Mouse (Mus musculus) right cerebral cortex, adult 18-20 months (tissue): ENCODE measurements at regions not wholly inside any gene's neighbourhood (a gene's known extent, or its start where the extent isn't known, plus 50 kb on each side); places are given as distances from the start of the nearest gene placed in this dataset.
"Not testable (repeated sequence)": the region's sequence is repeated elsewhere in the genome, so short reads cannot be mapped to it uniquely, and the experiment has no call there.

Source experiments
- DNase-seq: peaks from one replicate; pipeline ENCODE4 v3.0.0; 2022; ENCODE audit warnings: mixed read lengths

DNA sequence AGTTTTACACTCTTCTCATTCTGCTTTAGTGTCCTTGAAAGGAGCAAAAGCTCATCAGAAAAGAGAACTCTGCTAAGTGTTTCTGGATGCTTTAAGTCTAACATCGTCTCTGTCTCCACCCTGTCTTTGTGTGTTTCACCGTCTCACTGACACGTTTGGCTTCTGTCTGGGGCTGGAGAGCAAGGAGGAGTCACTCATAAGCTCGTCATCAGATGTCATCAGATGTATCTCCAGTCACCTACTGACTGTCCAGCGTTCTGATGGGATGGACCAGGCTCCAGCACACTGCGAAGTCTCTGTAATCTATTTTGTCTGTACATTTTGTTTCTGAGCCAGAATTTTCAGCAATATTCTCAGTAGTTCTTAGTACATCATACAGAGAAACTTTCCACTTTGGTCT, 283.4 kb upstream of the Arglu1 start:
- DNase-seq, result no peak

DNA sequence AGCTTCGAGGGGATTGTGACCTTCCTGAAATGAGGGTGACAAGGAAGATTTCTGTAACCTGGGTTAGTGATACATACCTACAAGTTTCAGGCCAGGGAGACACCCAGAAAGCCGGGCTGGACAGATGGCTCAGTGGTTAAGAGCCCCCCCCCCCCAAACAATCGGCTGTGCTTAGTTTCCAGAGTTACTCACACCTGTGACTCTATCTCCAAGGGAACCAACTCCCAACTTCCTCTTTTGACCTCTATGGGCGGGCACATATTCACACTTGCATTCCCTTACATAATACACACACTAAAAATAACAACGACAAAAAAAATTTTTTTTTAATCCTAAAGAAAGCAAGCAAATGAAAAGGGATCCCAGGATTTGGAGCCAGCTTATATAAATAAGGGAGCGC, 283.0 kb upstream of the Arglu1 start:
- DNase-seq, result no peak

DNA sequence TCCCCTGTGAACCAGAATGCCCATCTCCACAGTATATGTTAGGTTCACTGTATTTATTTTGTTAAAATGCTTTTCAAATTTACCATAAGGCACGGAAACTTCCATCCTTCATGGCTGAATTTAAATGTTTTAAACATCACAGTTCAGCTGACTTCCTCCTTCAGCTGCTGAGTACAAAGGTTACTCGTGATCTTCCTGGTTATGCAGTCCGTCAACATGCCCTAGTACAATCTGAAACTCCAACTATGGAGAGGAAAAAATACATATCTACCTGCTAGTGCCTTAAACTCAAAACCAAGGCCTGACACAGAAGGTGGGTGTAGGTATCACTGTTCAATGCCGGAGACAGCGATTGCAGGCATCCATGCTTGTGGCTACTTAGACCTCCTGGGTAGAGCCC, 280.5 kb upstream of the Arglu1 start:
- no peak for DNase-seq

DNA sequence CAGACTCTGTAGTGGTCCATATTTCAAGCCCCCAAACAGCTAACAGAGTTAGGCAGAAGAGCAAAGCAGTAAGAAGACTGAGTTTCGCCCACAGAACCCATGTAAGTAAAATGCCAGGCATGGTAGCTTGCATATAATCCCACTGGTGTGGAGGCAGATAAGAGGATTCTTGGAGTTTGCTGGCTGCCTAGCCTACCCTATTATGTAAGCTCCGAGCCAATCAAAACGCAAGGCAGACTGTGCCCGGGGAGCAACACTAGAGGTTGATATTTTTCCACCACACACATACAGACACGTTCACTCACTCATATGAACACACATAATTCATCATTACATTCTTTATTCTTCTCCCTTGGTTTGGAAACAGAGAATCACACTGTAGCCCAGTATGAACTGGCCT, 280.0 kb upstream of the Arglu1 start:
- DNase-seq, result peak; percentile 44

DNA sequence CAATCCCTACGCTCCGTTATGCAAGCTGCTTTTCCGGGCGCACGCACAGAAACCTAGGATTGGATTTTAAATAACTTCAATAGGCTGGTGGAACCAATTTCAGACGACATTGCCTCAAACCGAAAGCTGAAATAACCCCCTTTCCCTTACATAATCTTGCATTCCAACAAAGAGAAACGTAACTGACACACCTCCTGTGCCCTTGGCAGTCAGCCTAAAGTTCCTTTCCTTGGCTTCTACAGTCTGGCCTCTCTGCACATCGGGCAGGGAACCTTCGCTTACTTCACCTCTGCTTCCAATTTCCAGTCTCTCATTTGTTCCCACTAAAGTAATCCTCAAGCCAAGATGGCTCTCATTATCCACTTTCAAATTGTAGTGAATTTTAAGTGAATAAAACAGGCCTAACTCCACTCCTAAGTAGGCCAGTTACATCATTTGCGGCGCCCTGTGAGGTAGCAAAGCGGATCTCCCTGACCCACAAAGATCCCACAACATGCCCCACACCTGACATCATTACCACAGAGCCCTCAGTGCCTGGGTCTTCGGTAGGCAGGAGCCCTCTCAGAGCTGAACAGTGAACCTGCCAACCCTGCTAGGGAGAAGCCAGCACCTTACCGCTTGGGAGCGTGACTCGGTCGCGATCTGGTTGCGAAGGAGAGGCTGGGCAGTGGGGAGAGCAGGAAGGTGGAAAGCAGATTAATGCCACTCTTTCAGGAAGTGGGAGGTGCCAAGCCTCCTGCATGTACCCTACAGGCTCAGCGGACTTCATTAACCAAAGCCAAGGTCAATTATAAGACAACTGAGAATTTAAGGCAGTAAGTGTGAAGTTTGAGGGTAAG, 279.0 kb upstream of the Arglu1 start:
- DNase-seq, result no peak

DNA sequence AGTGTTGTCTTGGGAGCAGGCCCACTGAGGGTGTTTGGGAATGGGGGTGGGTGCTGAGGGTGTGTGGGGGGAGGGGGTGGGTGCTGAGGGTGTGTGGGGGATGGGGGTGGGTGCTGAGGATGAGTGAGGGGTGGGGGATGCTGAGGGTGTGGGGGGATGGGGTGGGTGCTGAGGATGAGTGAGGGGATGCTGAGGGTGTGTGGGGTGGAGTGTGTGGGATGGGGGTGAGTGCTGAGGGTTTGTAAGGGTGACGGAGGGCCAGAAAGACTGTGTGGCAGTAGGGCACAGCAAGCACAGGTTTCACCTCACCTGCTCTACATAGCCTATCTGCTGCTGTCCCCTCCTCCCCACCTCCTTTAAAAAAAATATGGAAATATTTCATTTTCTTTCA, 276.3 kb upstream of the Arglu1 start:
- DNase-seq, result no peak

DNA sequence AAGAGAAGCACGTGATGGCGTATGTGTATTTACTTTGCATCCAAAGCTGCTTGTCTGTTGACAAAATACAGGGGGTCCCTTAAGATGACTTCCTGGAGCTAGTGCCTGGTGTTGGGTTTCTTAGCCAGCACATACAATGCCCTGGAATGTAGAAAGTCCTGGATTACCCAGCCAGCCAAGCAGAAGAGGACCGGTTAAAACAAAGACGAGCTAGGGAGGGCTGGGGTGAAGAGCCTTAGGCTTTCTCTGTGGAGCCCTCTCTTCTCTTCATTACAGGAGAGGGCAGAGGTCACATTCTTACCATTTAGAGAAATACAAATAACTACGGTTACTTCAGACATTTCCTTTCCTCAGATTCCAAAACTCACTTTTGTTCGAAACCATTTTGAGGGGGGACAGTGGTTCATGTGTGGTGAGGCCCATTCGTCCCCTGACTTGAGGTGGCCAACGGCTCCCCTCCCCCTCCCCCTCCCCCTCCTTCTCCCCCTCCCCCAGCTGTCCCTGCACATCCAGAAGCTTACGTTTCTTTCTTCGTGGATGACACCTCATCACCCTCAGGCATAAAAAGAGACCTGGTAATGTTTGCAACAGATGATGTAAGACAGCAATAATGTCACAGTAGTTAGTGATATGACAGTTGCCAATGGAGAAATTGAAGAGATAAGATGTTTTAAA, 275.8 kb upstream of the Arglu1 start:
- DNase-seq, result no peak

DNA sequence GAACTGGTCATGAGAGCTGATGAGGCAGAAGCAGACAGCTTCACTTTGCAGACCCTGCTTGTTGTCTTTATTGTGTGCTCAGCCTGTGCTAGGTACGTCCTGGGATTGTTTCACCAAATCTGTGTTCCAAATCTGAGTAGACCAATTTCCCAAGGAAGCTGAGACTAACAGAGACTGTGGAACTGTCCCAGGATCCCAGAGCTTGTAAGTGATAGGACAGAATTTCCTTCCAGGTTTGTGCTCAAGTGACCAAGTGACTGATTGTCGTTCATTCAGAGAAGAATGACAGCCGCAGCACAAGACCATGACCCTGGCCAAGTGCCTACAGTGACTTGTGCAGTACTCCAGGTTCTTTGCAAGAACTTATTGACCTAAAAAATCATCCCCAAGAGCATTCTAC, 269.9 kb upstream of the Arglu1 start:
- DNase-seq, result no peak

DNA sequence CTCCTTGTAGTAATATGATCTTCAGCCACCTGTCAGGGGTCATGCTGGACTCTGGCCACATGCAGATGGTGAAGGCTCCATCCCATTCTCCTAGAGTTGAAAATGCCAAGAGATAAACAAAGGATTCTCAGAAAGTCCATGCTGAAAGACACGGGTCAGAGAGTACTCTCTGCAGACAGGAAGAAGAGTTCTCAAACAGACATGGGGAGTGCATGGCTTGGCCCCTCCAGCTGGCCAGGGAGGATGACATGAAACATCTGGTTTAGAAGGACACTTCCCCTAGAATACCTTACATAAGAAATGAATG, 269.4 kb upstream of the Arglu1 start:
- no peak for DNase-seq

DNA sequence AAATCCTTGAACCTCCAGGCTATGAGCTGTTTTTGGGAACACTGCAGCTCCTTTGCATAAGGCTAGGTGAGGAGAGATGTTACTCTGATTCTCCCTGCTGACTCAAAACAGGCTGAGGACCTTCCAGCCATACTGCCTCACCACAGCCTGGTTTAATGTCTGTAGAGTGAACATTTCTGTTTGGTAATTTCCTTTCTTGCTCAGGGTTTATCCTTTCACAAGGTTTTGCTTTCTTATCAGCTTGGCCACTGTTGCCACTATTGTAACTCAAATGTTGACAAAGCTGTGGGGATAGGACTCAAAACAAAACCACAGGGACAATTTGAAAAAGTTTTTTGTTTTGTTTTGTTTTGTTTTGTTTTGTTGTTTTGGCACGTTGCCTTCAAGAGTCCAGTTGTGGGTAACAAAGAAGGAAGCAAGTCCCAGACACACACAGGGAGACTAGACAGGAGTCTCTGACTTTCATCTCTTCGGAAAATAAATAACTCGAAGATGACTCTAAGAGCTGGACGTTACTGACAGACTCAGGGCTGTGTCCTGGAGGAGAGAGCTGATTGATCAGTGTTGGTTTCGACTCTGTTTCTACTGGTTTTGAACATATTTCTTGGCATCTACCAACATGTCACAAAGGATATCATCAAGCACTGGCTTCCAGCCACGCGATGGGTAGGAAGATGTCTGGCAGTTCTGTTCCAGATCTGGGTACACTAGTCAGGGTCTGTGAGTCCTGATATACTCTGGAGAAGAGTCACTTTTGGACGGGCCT, 268.9 kb upstream of the Arglu1 start:
- DNase-seq, result no peak

DNA sequence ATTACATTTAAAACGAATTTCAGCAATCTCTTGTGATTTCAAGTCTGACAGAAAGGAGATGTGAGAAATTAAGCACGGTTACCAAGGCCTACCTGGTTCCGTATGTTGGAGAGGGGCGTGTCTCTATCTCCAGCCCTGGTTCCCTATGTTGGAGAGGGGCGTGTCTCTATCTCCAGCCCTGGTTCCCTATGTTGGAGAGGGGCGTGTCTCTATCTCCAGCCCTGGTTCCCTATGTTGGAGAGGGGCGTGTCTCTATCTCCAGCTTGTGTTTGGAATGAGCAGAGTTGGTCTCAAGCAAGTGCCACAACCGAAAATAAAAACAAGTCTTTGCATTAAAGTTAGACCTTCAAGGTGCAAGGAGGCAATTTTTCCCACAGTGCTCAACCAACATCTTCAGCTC, 267.8 kb upstream of the Arglu1 start:
- not testable (repeated sequence) for DNase-seq

DNA sequence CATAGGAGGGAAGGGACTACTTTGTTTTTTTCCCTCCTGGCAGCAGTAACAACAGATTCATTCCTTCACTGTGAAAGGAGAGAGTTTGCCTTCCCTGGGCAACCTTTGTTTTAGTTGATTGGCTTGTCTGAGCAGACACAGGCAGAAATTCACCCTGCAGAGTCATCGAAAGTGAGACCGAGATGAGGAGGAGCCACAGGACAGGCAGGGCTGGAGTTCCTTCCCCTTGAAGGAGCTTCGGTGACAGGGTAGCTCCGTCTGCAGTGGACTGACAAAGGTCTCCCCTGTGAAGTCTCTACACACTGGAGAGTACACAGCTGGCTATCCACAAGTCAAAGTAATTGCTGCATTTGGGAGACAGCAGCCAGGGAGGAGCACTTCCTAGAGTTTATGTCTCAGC, 261.9 kb upstream of the Arglu1 start:
- DNase-seq, result no peak

DNA sequence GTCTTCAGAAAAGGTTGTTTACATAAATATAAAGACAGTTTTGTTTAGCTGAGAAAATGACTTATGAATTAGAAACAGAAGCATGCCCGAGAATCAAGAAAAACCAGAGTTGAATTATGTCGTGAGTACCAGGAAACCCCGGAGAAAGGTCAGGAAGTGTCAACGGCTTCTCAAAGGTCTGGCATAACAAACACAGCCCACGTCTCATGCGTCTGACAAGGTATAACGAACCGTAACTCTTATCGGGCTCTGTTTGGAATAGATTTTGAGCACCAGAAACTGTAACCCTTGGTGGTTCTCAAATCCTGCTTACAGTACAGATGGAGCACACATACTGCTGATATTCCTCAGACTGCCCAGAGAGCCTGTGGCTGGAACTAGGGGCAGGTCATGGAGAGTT, 260.9 kb upstream of the Arglu1 start:
- no peak for DNase-seq

DNA sequence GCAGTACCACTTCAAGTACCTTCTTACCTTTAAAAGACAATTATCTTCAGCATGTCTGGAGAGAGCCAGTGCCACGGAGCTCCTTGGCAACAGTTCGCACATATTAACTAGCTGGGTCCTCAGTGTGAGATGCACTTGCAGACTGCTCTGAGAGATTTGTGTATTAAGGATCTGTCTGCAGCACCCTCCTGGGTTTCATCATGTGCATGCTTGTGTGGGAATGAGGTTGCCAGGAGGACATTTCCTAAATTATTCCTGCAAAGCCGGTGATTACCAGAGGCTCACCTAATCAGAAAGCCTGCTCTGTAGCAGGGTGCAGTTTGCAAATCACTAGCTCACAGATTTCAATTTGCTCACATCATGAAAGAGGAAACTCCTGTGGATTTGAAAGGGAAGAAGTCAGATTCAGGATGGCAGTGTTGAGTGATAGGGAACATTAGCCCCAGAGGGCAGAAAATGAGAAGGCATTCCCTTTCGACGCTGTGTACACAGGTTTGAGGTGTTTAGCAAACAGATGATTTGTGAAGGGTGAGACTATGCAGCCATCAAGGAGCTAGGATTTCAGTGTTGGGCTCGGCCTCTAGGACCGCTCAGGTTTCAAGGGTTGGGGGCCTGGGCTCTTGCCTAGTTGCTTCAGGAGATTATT, 257.3 kb upstream of the Arglu1 start:
- no peak for DNase-seq

DNA sequence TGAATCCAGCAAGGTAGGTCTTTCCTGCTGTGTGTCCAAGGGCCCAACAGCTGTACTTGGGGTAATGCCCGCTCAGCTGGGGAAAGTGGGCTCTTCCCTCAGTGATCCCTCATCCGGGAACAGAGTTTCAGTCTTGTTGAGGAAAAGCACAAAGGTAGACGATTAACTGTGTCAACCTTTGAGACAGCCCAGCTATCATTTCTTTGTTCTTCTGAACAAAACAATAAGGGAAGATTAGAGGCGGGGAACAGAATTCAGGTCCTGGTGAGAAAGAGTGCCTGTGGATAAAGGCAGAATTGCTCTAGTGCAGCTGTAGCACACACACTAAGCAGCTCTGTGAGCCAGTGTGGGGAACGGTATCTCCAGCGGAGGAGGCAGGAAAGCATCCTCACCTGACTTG, 252.7 kb upstream of the Arglu1 start:
- DNase-seq, result no peak

DNA sequence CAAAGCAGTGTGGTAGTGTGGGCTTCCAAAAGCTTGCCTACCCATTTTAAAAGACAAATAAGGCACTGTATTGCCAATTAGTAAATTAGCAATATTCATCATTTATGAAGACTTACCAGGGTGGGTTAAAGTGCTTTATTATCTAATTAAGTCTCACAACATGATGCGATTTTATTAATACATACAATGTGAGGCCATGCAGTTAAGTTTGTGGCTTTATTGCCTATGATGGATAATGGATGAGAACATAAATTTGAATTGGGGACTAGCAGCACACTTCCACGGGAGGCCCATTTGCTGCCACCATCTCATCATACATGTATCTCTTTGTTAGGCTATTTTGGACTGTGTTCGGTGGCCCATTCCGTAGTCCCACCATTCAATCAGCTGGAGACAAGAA, 250.6 kb upstream of the Arglu1 start:
- DNase-seq, result no peak

DNA sequence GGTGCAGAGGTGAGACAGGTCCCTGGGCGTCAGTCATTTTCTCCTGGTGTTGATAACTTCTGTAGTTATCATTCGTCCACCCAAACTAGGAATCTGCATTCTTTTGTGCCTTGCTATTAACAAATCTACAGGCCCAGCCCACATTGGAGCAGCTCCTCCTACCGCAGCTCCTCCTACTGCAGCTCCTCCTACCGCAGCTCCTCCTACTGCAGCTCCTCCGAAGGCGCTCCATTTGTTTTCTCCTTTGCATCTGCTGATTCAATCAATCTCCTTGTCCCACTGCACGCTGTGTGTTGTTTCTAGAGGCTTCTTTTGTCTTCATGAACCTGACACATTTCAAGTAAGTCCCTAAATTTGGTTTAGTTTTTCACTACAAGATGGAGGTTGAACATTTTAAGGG, 248.2 kb upstream of the Arglu1 start:
- DNase-seq, result no peak

DNA sequence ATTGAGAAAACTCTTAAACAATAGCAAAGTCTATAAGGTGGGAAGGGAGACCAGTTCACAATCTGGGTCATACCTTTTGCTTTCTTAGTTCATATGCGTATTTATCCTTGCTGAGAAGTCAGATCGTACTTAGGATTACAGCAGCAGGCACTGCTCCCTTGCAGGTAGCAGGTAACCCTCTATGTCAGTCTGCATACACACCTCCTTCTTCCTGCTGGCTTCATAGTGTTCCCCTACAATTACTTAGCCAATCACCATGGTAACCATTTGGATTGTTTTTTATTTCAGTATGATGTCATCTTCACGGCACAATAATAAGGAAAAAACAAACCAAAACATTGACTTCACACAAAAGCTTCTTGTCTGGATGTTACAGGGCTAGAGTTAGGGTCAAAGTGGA, 242.1 kb upstream of the Arglu1 start:
- no peak for DNase-seq

DNA sequence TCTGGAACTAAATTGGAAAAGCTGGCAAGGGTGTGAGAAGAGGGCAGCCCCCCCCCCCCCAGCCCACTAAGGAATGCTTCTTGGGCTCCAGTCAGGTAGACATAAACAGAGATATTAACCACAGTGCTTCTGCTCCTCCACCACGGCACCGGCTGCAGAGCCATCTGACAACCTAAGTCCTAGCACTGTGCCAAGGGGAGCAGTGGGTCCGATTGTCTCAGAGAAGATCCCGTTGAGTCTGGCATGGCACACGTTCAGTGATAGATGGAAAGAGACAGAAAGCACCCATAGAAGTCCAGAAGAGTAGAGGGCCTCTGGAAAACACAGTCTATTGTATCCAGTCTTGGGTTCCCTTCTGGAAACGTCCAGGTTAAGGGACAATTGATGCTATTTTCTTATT, 241.4 kb upstream of the Arglu1 start:
- no peak for DNase-seq

DNA sequence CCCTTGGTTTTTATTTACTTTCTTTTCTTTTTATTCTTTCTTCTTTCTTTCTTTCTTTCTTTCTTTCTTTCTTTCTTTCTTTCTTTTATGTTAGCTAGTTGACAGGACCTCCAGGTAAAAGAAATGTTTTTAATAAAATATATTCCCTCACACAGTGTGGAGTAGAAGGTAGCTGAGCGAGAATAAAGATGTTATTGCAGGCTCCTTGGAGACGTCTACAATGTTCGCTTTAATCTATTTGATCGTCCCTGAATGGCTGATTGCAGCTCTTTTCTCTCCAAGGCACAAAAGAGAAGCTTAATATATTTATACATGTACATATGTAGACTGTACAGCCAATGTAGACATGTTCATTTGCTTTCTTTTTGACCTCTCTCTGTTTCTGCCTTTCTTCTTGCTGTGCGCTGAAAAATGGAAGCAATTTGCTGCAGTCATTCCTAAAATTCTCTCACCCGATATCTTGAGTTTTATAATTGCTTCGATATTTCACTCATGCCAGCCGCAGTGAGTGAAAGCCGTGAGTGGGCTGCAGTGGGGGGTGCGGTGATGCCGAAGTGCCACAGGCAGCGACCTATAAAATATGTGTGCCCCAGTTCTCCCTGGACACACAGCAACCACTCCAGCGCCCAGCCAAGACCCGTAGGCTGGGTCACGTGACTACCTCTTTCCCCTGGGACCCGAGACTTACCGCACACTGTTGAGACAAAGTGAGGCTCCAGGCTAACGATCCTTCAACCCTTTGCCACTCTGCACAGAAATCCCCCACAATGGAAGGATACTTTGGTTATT, 237.9 kb upstream of the Arglu1 start:
- no peak for DNase-seq

DNA sequence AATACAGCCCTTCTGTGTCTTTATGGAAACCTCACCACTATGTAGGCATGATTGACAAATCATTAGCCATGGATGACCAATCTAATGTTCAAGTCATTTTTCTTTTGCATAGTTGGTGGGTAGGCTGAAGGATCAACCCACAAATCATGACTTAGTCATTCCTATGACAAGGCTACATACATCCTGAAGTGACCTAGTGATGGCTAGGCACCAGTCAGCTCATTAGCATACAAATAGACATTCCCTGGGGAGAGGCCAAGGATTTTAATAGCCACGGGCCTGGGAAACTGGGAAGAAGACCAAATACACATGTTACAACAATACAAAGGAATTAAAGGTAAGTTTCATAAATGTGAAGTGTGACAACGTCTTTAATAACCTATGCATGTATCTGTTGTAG, 231.1 kb upstream of the Arglu1 start:
- no peak for DNase-seq

DNA sequence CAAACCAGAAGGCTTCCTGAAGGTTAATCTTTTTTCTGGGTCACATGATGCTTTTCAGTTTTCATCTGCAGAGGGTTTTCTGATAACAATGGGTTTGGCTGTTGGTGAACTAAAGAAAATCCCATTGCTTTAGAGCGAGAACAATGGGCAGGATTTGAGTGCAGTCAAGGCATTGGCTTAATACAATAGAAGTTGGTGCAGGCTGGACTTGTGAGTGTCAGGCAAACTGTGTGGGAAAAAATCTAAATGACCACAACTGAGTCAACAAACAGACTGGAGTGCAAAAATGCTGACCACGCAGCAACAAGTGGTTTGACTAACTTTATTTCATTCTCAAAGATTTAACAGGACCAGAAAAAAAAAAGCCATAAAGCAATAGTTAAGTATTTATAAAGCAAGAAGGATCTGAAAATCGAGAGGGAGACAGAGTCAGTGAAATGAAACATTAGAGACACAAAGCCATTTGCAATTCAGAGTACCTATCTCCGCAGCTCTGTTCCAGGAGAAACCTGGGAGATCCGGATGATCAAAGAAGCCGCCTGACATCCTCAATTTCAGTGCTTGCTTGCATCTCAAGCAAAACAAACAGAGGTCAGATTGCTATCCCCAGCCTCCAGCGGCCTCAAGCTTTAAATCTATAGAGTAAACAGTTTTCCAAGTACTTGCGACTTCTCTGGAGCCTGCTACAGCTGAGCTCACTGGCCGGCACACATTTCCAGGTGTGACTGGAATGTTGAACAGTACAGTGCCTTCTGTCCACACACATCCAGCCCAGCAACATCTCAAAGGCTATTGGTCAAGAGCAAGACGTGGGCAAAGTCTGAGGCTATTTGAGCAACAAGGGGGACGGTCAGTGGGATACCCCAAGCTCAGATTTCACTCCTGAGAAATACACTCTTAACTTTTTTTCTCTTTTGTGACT, 229.5 kb upstream of the Arglu1 start:
- no peak for DNase-seq
